Mouse (Mus musculus) B cell, adult 62 days (primary cell): ENCODE measurements around the gene Zmym3. TPM values are rescaled to one million over a fixed set of nuclear protein-coding genes. Genes with fewer than 3 reads are reported as not detected.

ENCODE experiments used
- total RNA-seq: library from RNA; stranded (reverse); gene quantifications from 4 replicates; pipeline ENCODE4 v1.2.4, GENCODE M21; 2023

The Zmym3 gene
- 35.5 to 39.5 TPM (median 38.5 TPM) in 4 replicates for total RNA-seq

DNA sequence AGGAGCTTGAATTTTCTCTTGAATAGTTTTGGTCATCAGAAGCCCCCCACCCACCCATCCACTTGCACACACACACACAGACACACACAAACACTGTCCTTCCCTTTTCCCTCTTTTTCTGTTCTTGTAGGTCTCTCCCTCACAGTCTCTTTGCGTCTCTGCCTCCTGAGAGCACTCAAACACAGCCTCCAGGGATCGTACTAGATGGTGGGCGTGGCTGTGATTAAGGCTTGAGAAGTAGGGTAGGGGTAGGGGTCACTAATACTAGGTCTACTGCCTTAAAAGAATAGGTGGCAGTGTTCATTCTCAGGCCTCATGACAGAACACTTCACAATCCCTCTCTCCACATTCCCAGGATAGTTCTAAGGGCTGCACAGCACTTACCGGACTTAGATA lies at the start of gene Zmym3:
Gene Zmym3 (minus strand): TSS at position 150 of the 396 bp plus-strand sequence.

DNA sequence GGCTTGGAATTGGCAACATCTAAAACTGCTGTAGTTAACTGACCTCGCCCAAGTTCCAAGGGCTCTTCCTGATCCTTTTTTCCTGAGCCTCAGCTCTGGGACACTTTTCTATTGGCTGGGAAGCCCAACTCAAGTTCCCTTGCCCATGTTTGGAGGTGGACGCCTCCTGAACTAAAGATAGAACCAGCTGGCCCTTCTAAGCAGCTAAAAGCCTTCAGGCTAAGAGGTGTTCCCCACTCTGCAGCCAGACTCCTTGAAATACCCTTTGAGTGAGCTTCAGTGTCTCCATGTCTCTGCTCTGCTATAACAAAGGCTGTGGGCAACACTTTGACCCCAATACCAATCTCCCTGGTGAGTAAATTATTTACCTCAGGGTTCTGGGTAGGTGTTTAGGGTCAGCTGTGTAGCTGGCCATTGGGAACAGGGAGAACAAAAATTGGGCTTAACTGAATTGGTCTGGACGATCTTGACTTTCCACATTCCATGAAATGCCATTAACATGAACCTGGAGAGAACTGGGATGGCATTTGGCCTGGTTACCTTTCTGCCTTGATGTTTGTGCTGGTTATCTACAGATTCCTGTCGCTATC lies 28.3 kb upstream of the Zmym3 start, which contains the start of gene Itgb1bp2:
Gene Itgb1bp2 (plus strand): TSS at position 203 of the 590 bp plus-strand sequence.

DNA sequence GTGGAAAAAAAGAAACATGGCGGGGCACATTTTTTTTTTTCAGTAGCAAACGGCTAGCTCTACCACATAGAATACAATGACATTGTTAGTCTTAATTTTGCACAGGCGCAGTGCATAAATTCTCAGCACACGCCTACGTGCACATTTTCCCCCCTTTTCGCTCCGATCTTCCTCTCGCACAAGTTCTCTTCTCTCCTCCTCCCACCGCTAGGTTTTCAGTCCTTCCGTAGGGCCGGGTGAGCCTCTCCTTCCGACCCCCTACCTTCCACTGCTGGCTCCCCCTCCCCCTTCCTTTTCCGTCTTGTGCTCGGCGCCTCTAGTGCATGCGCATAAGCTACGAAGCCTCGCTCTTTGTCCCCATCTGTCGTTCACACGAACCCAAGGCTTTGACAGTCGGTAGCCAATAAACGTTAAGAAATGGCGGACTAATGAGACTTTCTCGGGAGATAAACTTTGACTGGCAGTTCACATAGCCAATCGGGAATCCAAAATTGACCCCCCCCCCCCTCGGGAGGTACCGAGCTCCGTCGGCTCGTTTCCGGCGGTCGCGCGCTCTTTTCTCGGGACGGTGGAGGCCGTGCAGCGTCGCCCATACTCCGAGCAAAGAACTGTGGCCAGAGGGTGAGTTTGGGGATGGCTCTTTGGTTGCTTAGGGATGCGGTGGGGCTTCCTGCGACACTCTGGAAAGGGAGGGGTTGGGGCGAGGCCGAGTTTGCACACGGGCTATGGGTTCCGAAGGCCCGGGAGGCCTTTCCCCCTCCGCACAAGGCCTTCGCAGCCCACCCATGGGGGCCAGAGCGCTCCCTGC lies 8.7 kb upstream of the Zmym3 start, which contains the start of gene Nono:
Gene Nono (plus strand): TSS at position 177 of the 808 bp plus-strand sequence.

DNA sequence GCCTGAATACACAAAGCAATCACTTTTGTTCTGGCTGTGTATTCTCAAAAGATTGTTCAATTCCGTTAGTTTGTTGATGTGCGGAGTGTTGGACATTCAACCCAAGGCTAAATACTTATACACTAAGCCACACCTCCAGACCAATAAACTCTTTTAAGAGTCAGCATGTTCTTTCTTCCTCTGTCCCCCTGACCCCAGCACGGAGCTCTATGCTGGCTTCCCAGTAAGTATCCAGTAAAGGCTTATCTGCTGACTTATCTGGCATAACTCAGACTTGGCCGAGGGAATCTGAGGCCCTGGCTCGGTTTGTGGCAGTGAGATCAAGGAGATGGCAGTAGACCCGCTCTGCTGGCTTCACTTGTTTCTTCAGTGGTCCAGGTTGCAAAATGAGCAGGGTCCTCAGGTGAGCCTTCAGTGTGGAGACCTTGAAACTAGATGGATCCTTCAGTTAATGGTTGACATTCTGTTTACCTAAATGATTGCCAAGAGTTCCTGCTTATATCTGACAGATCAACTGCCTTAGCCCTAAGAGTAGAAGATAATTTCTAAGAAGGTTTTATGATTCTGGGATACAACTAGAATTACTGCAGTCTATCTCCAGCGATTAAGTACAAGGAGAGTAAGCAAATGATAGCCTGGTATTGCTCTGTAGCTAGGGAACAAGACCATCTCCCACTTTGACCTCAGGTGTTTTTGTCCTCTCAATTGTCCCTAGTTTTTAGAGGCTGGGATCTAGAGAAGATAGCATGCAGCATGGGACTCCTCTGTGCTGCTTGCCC lies 44.3 kb downstream of the Zmym3 start, which contains the start of gene Gjb1:
Gene Gjb1 (plus strand): TSS at position 189 of the 779 bp plus-strand sequence.

Other genes starting within 250 kb of the Zmym3 start
- 36.5 to 51.4 TPM (median 45.7 TPM) in 4 replicates for gene Snx12, start 198.3 kb downstream of the Zmym3 start, total RNA-seq
- gene Foxo4, start 166.3 kb downstream of the Zmym3 start, total RNA-seq: 30.8 to 35.3 TPM (median 33.3 TPM) in 4 replicates
- gene Gm614, start 156.9 kb downstream of the Zmym3 start, total RNA-seq: 60.8 to 73.3 TPM (median 71.7 TPM) in 4 replicates
- gene Il2rg, start 152.6 kb downstream of the Zmym3 start, total RNA-seq: 556 to 625 TPM (median 571 TPM) in 4 replicates
- not detected in 4 replicates for gene Gm20489, start 151.8 kb downstream of the Zmym3 start, total RNA-seq
- gene Med12, start 146.8 kb downstream of the Zmym3 start, total RNA-seq: 165 to 200 TPM (median 175 TPM) in 4 replicates
- 0.48 to 1.6 TPM (median 0.58 TPM) in 3 of 4 replicates, not detected in the other for gene Nlgn3, start 121.7 kb downstream of the Zmym3 start, total RNA-seq
- not detected in 4 replicates for gene Gjb1, start 44.5 kb downstream of the Zmym3 start, total RNA-seq
- 210 to 256 TPM (median 212 TPM) in 4 replicates for gene Nono, start 8.5 kb upstream of the Zmym3 start, total RNA-seq
- 0.60 to 2.4 TPM (median 1.6 TPM) in 4 replicates for gene Itgb1bp2, start 28.2 kb upstream of the Zmym3 start, total RNA-seq
- 48.6 to 52.5 TPM (median 49.2 TPM) in 4 replicates for gene Taf1, start 111.9 kb upstream of the Zmym3 start, total RNA-seq
- 192 to 212 TPM (median 201 TPM) in 4 replicates for gene Ogt, start 219.2 kb upstream of the Zmym3 start, total RNA-seq